Mouse (Mus musculus): ENCODE data around the gene Bdh1.
"Not testable (repeated sequence)": the region's sequence is repeated elsewhere in the genome, so short reads cannot be mapped to it uniquely, and the experiment has no call there.

Bdh1 gene

GRCm38 (mm10) chr16:31465630-31466029 lies 43.5 kb downstream of the Bdh1 start:
- no peak for DNase-seq (ENCODE audit: low spot score)

GRCm38 (mm10) chr16:31466106-31466505 lies 44.0 kb downstream of the Bdh1 start:
- DNase-seq (ENCODE audit: low spot score), result no peak

GRCm38 (mm10) chr16:31470819-31471218 lies 48.7 kb downstream of the Bdh1 start:
- DNase-seq (ENCODE audit: low spot score), result not testable (repeated sequence)

- DNase-seq (ENCODE audit: low spot score), result no peak
Observed at GRCm38 (mm10) chr16:31471994-31472393, 49.9 kb downstream of the Bdh1 start.

GRCm38 (mm10) chr16:31473226-31473625 lies 51.1 kb downstream of the Bdh1 start:
- no peak for DNase-seq (ENCODE audit: low spot score)

GRCm38 (mm10) chr16:31475123-31475968 lies 53.3 kb downstream of the Bdh1 start:
- no peak for DNase-seq (ENCODE audit: low spot score)

DNA sequence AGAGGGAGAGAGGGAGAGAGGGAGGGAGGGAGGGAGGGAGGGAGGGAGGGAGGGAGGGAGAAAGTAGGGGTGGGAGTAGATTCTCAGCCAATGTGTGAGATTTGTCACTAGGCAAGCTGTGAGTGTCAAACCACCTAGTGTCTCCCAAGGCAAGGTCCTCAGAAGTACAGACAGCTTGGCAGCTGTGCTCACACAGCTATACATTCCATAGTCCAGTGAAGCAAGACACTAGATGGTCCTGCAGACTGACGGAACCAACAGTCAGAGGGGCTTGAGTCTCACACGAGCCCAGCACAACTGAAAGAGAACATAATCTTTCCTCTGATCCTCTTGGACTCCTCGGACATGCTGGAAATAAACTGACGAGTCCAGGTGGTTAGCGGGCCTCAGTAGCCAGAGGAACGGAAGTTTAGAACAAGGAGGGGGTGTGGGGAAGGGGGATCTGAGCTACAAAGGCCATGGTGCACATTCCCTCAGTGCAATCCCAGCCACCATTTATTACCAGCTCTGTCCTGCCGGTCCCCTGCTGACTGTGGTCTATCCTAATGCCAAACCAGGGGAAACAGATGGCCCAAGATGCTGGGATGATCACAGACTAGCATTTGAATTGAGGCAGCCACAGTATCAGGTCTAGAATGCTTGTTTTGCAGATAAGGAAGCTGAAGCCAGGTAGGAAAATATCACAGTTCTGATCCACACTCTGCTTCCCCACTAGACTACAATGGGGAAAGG lies 55.0 kb downstream of the Bdh1 start:
- DNase-seq (ENCODE audit: low spot score), result no peak

GRCm38 (mm10) chr16:31485336-31485735 lies 63.3 kb downstream of the Bdh1 start:
- no peak for DNase-seq (ENCODE audit: low spot score)

DNA sequence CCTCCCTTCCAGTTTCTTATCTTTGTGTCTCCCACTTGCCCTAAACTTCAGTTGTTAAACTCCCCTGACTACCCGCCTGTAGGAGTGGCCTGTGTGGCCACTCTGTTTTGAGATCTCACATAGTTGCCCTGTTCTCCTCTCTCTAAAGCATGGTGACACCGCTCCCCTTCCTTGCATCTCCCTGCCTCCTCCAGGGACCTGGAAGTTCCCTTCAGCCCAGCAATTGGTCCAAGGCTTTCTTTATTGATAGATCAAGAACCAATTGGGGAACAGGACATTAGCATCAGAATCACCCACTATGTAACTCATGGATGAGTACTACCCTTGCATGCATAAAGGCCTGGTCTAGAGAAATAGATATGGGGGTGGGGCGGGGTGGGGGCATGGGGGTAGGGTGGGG lies 65.2 kb downstream of the Bdh1 start:
- DNase-seq (ENCODE audit: low spot score), result no peak

DNA sequence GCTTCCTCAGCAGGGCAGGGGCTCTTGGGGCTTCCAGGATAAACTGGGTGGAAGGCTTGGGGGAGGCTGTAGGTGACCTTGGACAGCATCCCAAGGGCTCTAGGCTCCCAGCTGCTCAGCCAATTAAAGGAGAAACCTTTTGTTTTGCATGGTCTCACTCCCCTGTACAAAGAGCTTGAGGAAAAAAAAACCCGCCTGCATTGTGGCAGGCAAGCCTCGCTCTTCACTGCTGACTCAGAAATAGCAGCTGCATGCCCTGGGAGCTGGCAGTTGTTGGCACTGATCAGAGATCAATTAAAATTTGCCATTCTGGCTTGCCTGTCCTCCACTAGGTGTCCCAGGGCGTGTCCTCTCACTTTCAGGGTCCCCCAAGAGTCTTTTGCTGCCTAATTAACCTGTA lies 67.0 kb downstream of the Bdh1 start:
- DNase-seq (ENCODE audit: low spot score), result no peak

GRCm38 (mm10) chr16:31490967-31491366 lies 68.9 kb downstream of the Bdh1 start:
- no peak for DNase-seq (ENCODE audit: low spot score)

DNA sequence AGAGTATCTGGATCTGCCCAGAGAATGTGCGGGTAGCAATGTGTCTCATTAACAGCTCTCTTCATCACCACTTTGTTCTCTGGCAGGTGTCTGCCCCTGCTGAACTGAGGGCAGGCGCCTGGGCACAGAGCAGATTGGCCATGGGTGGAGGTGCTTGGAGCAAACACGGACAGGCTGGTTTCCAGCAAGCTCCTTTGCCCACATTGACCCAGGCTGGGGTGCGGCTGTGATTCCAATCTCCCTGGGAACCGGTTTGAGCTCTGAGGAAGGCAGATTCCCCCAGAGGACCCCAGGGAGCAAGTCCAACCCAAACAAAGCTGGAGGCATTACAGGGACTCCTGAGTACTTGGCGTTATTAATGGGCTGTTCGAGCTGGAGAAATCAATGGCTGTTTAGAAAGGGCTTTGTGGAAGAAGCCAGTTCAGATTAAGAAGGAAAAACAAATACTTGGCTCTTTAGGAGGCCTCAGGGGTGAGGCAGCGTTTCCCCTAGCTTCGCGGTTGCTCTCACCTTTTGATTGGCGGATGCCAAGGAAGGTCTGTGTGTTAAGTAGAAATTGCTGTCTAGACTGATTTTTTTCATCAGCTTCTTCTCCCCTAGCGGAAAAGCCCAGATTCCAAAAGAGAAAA lies 71.0 kb downstream of the Bdh1 start:
- no peak for DNase-seq (ENCODE audit: low spot score)

GRCm38 (mm10) chr16:31493550-31493965 lies 71.5 kb downstream of the Bdh1 start:
- no peak for DNase-seq (ENCODE audit: low spot score)

GRCm38 (mm10) chr16:31493991-31494390 lies 71.9 kb downstream of the Bdh1 start:
- no peak for DNase-seq (ENCODE audit: low spot score)

GRCm38 (mm10) chr16:31495356-31495755 lies 73.3 kb downstream of the Bdh1 start:
- no peak for DNase-seq (ENCODE audit: low spot score)

GRCm38 (mm10) chr16:31495769-31496168 lies 73.7 kb downstream of the Bdh1 start:
- DNase-seq (ENCODE audit: low spot score), result no peak

- DNase-seq (ENCODE audit: low spot score), result no peak
Observed at GRCm38 (mm10) chr16:31498336-31498735, 76.3 kb downstream of the Bdh1 start.

DNA sequence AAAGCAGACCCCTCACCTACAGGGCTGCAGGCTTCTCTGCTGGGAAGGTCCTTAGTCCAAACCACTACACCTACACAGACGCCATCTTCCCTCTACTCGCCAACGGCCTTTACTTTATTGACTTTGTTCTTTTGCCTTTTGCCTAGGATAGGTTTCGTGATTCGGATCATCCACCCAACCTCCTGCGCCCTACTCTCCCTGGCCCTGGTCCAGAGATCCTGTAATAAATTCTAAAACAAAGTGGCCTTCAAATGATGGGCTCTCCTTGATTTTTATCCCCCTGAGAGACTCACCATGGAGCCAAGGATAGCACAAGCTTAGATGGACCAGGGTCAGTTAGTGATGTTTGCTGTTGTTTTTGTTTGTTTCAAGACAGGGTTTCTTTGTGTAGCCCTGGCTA lies 76.9 kb downstream of the Bdh1 start:
- DNase-seq (ENCODE audit: low spot score), result no peak

DNA sequence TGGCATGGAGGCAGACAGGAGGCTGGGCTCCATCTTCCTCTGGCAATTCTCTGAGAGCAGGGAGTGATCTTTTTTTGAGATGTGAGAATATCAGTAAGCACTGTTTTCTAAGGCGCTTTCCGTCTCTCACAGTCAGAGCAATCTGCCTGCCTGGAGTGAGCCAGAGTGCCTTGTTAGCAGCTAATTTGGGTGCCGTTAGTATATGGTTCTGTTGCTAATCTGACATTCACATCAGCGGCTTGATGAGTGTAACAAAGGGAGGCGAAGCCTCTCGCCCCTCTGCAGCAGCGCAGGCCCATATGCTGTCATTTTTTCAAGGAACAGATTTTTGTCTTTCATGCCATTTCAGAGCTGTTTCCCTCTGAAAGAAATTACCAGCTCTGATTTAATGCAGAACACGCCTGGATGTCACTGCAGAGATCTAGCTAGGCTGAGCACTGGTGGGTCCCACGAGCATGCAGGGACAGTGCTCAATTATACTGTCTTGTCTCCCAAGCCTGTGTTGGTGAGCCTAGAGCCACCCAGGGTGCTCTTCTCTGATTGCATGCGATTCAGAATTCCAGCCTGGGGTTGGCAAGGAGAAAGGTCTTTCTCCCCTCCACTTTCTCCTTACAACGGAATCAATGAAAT lies 77.7 kb downstream of the Bdh1 start:
- no peak for DNase-seq (ENCODE audit: low spot score)

GRCm38 (mm10) chr16:31500532-31500931 lies 78.5 kb downstream of the Bdh1 start:
- no peak for DNase-seq (ENCODE audit: low spot score)

DNA sequence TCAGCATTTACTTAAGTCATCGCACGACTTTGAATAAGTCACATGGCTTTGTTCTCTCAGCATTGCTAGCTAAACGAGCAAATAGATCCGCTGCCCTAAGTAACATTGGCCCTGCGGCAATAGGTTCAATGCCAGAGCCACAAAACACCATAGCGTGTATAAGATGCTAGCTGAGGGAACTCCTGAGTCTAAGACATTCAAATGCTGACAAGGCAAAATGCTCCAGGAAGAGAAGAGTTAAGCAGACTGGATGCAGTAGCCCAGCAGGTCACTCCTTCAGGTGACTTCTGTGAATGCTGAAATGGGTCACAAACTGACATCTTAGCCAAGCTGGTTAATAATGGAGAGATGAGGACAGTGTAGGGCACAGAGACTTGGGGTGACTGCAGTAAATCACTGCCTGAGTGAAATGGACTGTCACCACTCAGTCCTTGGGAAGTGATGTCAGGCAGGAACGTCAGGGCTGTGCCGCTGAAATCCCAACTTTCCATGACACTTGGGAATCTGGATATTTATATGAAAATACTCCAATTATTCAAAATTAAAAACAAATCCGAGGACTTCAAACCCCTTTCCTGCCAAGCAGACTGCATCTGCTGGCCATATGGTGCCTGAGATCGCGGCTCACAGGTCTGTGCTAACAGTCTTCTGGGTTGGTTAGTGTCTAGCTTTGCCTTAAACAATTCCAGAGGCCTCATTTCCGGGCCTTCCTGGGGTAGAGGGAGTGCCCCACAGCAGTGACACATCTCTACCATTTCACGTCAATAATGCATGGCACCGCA lies 79.1 kb downstream of the Bdh1 start:
- DNase-seq (ENCODE audit: low spot score), result no peak

Data from testis, postnatal 14 days (tissue).